In the genomic region with DNA sequence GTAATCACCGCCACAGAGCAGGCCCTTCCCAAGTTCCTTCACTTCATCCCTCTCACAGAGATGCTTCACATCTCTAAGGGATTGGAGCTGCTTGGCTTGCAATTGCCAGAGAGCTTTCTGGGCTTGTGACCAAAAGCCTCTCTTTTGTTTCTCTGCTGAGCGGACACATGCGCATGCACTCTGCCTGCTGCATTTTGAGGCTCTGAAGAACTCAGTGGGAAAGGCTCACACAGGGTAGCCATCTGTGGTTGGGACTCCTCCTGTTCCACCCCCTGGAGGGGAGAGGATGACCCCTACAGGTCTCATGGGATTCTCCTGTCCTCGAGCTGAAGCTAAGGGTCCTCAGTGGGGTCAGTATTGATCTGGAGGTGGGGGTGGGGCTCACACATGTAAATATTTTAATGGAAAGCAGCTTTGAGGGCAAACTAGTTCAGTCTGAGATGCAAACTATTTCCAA, we compare ENCODE assay signal across 8 mouse cellular contexts. TPM values are rescaled to one million over a fixed set of nuclear protein-coding genes. Genes with fewer than 3 reads are reported as not detected.
DNase-seq lines count a peak whose midpoint lies in the region; ATAC-seq and TF ChIP-seq lines count a peak whose summit lies in the region.
"Had no signal": no experiment of that assay in that cellular context is flagged by ENCODE, and none has a peak within 500 bp of the region (broad histone marks: within the 10 kb centered on the region; RNA-seq: fewer than 3 reads in every experiment).

No protein-coding gene starts in this region.

- H3K36me3 ChIP-seq in embryonic facial prominence, embryonic 13.5 days, result no peaks in the 10 kb centered on the region
- H3K36me3 ChIP-seq in heart, postnatal 0 days (replicated peaks; ENCODE audit: control insufficient read depth, insufficient read depth, low read length), result 0 out of 2 replicates have a peak, but pooled peaks cover 2% of the 10 kb centered on the region
- no peaks in the 10 kb centered on the region for H3K36me3 ChIP-seq in limb, embryonic 11.5 days (ENCODE audit: control insufficient read depth, insufficient read depth, low read length)

- peak; percentile 66 for ATAC-seq in embryonic facial prominence, embryonic 13.5 days (ENCODE audit: insufficient number of reproducible peaks, insufficient read depth, low FRiP score, low TSS enrichment, low read depth)
- ATAC-seq in heart, postnatal 0 days (ENCODE audit: insufficient read depth, low read depth), result 0 out of 2 replicates have a peak, but pooled peaks have one; percentile 3
- ATAC-seq in limb, embryonic 11.5 days (ENCODE audit: insufficient number of reproducible peaks, low FRiP score, low TSS enrichment, low read depth), result 0 out of 2 replicates have a peak, but pooled peaks have one; percentile 24

- peak; percentile 56 for DNase-seq in urinary bladder, postnatal 14 days (ENCODE audit: low spot score)
- no peak for DNase-seq in urinary bladder, postnatal 10 days (ENCODE audit: low spot score)
- DNase-seq in heart, postnatal 0 days (ENCODE audit: low spot score), result no peak
- DNase-seq in limb, embryonic 11.5 days (ENCODE audit: low spot score), result peak; percentile 39
- peak; percentile 52 for DNase-seq in testis, postnatal 10 days (ENCODE audit: low spot score)
- DNase-seq in yolk sac, embryonic 10.5 days (ENCODE audit: low spot score), result no peak

- no peaks in the 10 kb centered on the region for H3K9me3 ChIP-seq in embryonic facial prominence, embryonic 13.5 days
- no peaks in the 10 kb centered on the region for H3K9me3 ChIP-seq in heart, postnatal 0 days (replicated peaks; ENCODE audit: control insufficient read depth, low read length)
- H3K9me3 ChIP-seq in limb, embryonic 11.5 days (ENCODE audit: control insufficient read depth, low read length), result no peaks in the 10 kb centered on the region

- no peak for TF ChIP-seq EP300 in heart, postnatal 0 days (IDR thresholded peaks at IDR 0.05; ENCODE audit: low read depth)

- 33% methylated on average over 4 of the region's 4 CpGs for WGBS in embryonic facial prominence, embryonic 13.5 days
- WGBS in heart, postnatal 0 days, result 60% methylated on average over 4 of the region's 4 CpGs
- WGBS in limb, embryonic 11.5 days, result 71% methylated on average over 4 of the region's 4 CpGs

- peaks cover 55% of the 10 kb centered on the region for H3K4me1 ChIP-seq in embryonic facial prominence, embryonic 13.5 days
- H3K4me1 ChIP-seq in heart, postnatal 0 days (ENCODE audit: control insufficient read depth, insufficient read depth), result peaks cover 42% of the 10 kb centered on the region
- peaks cover 17% of the 10 kb centered on the region; the same call in 1 of the 2 replicates for H3K4me1 ChIP-seq in limb, embryonic 11.5 days (ENCODE audit: control insufficient read depth, insufficient read depth, low read length)

- no peak overlapping the region for H3K4me2 ChIP-seq in embryonic facial prominence, embryonic 13.5 days
- no peak overlapping the region for H3K4me2 ChIP-seq in heart, postnatal 0 days (ENCODE audit: low read depth, low read length)
- no peak overlapping the region for H3K4me2 ChIP-seq in limb, embryonic 11.5 days (ENCODE audit: low read depth, severe bottlenecking)

- no peak for TF ChIP-seq CTCF in heart, postnatal 0 days (IDR thresholded peaks at IDR 0.05; ENCODE audit: low read depth)

- peak overlapping the region; percentile 89 for H3K27ac ChIP-seq in embryonic facial prominence, embryonic 13.5 days
- peak overlapping the region; percentile 60 for H3K27ac ChIP-seq in heart, postnatal 0 days (ENCODE audit: low read depth)
- peak overlapping the region; percentile 18; the same call in 1 of the 2 replicates for H3K27ac ChIP-seq in limb, embryonic 11.5 days (replicated peaks; ENCODE audit: low read depth, low read length)
- H3K27ac ChIP-seq: liver, embryonic 14.5 days had no signal

- no peak overlapping the region for H3K4me3 ChIP-seq in embryonic facial prominence, embryonic 13.5 days
- H3K4me3 ChIP-seq in heart, postnatal 0 days (ENCODE audit: low read depth, low read length), result no peak overlapping the region
- H3K4me3 ChIP-seq in limb, embryonic 11.5 days (ENCODE audit: low read depth, low read length), result no peak overlapping the region

- no peak overlapping the region for H3K9ac ChIP-seq in embryonic facial prominence, embryonic 13.5 days
- H3K9ac ChIP-seq in heart, postnatal 0 days (replicated peaks; ENCODE audit: low read depth, low read length), result no peak overlapping the region
- peak overlapping the region; percentile 43 for H3K9ac ChIP-seq in limb, embryonic 11.5 days (ENCODE audit: low read length)
- H3K9ac ChIP-seq: liver, embryonic 14.5 days had no signal

- H3K27me3 ChIP-seq in embryonic facial prominence, embryonic 13.5 days, result no peaks in the 10 kb centered on the region
- H3K27me3 ChIP-seq in heart, postnatal 0 days (ENCODE audit: control insufficient read depth, insufficient read depth, low read length), result no peaks in the 10 kb centered on the region
- H3K27me3 ChIP-seq in limb, embryonic 11.5 days (ENCODE audit: control insufficient read depth, insufficient read depth, low read length), result no peaks in the 10 kb centered on the region

RNA-seq across cellular contexts. Expression of gene Htra1, which starts 30.0 kb away (rescaled TPM):
- 29.9 and 33.7 TPM in 2 replicates for polyA plus RNA-seq in embryonic facial prominence, embryonic 13.5 days (2015; fragmentation: Nextera tagmentation; extraction: Ambion mirVana)
- 79.7 and 97.9 TPM in 2 replicates for total RNA-seq in heart, postnatal 0 days (2014; rRNA removed; ENCODE audit: low replicate concordance)
- polyA plus RNA-seq in heart, postnatal 0 days (2015; fragmentation: Nextera tagmentation; extraction: Ambion mirVana), result 86.1 and 95.2 TPM in 2 replicates
- polyA plus RNA-seq in limb, embryonic 11.5 days (2014; fragmentation: Nextera tagmentation; extraction: Ambion mirVana), result 6.5 and 8.3 TPM in 2 replicates

Comparison
In these comparisons a context has a peak if more than half of its experiments do, and no peak if none do; other contexts are left out.
1. DNase-seq: peak in urinary bladder, postnatal 14 days (single experiment), limb, embryonic 11.5 days (single experiment) and testis, postnatal 10 days (single experiment); none in urinary bladder, postnatal 10 days (single experiment), heart, postnatal 0 days (single experiment) and yolk sac, embryonic 10.5 days (single experiment).
2. ATAC-seq: peak in every context shown above with its lines; median percentile 66 in embryonic facial prominence, embryonic 13.5 days; 24 in limb, embryonic 11.5 days; 3 in heart, postnatal 0 days.
3. H3K27ac ChIP-seq: peak in every context shown above with its lines; median percentile 89 in embryonic facial prominence, embryonic 13.5 days; 60 in heart, postnatal 0 days; 18 in limb, embryonic 11.5 days.